Mouse (Mus musculus): Measurements from ENCODE around the gene Tprg.

- TF ChIP-seq CTCF (IDR thresholded peaks at IDR 0.05; ENCODE audit: low read depth): no peak
- no peak for TF ChIP-seq EP300 (IDR thresholded peaks at IDR 0.05; ENCODE audit: low read depth)
Observed at GRCm38 (mm10) chr16:25394676-25395075, 108.1 kb downstream of the Tprg start.
